Mouse (Mus musculus): ENCODE data around the gene Tbxas1.

Gene Tbxas1

DNA sequence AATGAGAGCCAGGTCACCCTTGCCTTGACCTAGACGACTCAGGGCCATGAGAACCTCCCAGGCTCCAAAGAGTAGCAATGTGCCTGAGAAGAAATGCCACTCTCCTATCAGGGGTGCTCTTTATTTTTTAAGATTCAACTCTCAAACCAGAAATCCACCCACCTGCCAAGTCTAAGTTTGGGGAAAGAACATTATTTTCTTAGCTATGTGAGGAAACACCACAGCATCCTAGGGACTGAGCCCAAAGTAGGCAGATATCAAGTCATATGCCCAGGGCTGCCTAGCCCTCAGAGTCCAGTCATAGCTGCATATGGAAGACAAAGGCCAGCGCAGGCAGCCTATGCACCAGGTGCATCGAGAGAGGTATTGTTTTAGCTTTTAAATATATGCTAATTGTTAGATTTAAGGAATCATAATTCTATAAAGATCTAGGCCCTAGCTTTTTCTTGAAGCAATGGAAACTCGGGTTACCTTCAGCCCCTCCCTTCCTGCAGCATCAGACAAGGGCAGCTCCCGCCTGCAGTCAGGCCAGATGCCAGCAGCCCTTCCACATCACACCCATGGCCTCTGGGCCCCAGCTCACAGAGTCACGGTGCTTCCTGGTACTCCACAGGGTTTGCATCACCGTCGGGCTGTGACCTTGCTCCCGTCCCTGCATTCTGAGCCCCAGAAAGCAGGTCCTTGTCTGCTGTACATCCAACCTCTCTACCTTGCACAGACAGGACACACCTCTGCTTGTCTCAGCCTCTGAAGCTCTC is 176.8 kb downstream of the Tbxas1 start:
- DNase-seq (ENCODE audit: low spot score in 2 of 2) = no peak

DNA sequence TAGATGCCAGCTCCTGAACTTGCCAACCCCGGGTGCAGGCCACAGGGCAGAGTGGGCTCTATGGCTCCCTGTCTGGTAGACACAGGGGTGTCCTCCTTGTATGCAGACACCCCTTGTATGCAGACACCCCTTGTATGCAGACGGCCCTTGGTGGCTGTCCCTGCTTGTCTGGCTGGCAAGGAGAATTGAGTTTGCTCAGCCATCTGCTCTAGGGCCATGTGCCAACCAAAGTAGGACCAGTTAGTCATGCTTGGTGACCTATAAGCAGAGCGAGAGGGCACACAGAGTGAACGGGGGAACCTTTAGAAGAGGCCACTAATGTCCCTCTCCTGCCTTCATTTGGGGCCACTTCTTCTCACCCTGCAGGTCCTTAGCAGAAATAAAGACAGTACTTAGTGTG is 177.4 kb downstream of the Tbxas1 start:
- no peak for DNase-seq (ENCODE audit: low spot score in 2 of 2)

DNA sequence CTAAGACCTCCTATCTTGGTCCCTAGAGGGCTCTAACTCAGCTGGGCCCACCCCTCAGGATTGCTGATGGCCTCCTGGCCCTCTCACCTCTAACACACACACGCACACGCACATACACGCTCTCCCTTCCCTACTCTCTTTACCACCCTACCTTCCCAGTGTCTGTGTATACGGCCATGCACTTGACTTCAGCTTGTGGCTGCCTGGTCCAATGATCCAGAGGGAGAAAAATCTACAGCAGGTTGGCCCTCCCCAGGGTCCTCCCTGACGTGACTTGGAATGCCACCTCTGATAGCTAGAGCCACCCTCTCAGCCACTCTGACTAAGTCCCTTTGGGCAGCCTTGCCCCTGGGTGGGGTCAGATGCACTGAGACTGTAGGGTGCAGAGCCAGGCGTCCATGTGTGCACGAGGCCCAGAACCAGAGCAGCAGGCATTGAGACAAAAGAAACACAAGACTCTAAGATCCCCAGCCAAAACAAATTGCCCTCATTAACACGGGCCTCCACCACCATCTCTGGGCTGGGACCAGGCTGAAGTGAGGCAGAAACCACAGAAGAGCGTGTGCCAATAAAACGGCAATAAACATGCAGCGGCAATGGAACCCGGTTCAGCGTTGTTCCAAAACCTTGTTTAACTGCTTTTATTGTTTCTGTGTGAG is 179.1 kb downstream of the Tbxas1 start:
- no peak for DNase-seq (ENCODE audit: low spot score in 2 of 2)

DNA sequence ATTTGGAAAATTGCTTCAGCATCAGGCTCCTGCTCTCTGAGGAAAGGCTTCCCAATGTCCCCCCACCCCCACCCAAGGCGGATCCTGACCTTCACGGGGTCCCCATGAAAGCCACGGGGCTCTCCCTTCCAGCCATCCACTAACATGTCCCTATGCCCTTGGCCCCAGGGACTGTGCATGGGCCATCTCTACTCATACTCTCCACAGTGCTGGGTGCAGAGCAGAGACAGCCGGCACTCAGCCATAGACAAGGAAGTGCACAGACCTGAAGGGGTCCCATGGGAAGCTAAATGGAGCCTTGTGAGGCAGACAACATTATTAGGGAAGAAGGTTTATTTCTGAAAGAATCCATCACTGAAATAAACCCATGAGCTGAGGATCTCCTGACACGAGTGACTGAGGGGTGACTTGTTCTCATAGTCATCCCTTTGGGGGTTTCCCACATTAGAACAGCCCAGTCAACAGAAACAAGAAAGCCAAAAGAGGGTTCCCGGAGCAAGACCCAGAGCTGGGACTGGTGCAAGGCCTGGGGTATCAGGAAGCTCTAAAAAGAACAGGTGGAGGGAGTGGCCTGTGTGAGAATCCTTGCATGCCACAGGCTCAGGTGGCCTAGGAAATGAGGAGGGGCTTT is 179.8 kb downstream of the Tbxas1 start:
- DNase-seq (ENCODE audit: low spot score in 2 of 2) = no peak

DNA sequence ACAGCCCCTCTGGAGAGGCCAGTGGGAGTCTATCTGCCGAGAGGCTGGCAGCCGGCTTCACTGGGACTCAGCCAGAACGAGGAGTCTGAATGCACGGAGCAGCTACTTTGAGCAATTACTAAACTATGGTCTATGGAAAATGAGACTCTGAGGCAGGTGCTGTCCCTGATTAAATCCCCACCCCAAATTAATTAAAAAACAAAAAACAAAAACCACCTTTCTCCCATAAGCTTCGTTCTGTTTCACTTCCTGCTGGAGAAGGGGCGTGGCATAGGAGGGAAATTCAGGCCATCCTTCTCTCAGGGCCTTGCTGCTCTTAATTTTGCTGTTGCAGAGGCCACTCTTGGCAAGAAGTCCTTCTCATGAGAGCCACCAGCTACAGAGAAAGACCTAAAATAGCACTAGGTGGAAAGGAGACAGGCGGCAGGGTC is 180.6 kb downstream of the Tbxas1 start:
- DNase-seq (ENCODE audit: low spot score in 2 of 2) = no peak

- no peak for DNase-seq (ENCODE audit: low spot score in 2 of 2)
These were observed 182.0 kb downstream of the Tbxas1 start for GRCm38 (mm10) chr6:39057161-39057560.

- no peak for DNase-seq (ENCODE audit: low spot score in 2 of 2)
These were observed 183.2 kb downstream of the Tbxas1 start for GRCm38 (mm10) chr6:39058389-39058788.

DNA sequence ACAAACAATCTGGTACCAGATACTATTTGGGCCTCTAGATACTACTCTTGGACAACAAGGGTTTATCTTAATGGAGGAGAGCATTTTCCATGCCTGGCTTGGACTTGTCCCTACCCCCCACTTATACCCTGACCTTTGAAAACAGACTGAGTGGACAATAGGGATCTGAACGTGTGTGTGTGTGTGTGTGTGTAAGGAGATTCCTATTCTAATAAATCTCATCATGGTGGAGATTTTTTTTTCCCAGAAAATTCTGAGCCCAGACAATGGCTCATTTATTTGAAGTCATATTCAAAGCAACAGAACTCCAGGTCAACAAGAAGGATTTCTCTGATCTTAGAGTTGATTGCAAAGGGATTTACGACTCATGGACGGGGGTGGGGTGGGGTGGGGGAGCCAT is 183.7 kb downstream of the Tbxas1 start:
- DNase-seq (ENCODE audit: low spot score in 2 of 2) = no peak

GRCm38 (mm10) chr6:39059547-39060497 is 184.6 kb downstream of the Tbxas1 start:
- DNase-seq (ENCODE audit: low spot score in 2 of 2) = no peak

DNA sequence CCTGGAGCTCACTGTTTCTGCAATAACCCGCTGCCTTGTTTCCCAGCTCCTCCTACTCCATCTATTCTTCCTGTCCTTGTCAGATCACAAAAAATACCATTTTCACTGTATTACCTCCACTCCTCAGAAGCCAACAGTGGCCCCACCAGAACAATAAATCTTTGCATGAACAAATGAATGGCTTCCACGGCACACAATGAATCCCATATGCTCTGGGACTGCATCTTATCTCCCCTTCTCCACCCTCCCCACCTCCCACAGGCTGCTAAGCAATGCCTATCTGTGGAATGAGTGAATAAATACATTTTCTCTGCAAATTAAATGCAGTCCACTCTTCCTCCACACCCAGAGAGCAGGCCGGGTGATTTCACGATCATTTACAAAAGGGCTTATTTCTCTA is 186.0 kb downstream of the Tbxas1 start:
- DNase-seq (ENCODE audit: low spot score in 2 of 2) = no peak

- DNase-seq (ENCODE audit: low spot score in 2 of 2) = no peak
These were observed 188.3 kb downstream of the Tbxas1 start for GRCm38 (mm10) chr6:39063541-39063940.

GRCm38 (mm10) chr6:39066935-39067578 is 191.9 kb downstream of the Tbxas1 start:
- peak; percentile 68 to 85 for DNase-seq (ENCODE audit: low spot score in 2 of 2)

DNA sequence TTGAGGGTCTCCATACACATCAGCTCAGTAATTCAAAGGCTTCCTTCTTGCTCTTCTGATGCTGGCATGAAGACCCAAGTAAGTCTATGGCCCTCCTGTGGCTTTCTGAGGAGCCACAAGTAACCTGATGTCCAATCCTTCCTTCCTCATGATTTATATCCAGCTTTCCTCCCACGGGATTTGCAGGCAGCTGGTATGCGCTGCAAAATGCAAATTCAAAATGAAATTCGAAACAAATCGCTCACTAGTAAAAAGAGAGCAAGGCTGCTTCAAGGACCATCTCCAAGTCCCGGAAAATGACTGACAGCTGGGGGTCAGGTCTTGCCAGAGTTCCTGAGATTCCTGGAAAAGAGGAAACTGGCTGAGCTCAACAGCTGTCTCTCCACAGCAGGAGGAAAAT is 197.5 kb downstream of the Tbxas1 start:
- no peak for DNase-seq (ENCODE audit: low spot score in 2 of 2)

DNA sequence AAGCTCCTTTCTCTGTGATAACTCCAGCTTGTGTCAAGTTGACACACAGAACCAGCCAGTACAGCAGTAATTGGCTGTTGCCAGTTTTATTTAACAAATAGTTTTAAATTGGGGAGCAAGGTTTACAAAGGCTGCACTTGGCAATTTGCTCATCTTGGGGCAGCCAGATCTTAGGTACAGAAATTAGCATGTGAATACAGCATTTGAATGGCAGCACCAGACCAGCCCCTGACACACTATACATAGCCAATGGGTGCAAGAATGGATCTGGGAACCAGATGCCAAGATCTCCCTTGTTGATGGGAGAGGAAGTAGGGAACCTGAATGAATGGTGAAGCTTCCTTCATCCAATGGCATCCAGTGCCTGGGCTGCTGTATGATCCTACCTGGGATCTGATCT is 199.0 kb downstream of the Tbxas1 start:
- DNase-seq (ENCODE audit: low spot score in 2 of 2) = no peak

GRCm38 (mm10) chr6:39076498-39076897 is 201.3 kb downstream of the Tbxas1 start:
- no peak for DNase-seq (ENCODE audit: low spot score in 2 of 2)

DNA sequence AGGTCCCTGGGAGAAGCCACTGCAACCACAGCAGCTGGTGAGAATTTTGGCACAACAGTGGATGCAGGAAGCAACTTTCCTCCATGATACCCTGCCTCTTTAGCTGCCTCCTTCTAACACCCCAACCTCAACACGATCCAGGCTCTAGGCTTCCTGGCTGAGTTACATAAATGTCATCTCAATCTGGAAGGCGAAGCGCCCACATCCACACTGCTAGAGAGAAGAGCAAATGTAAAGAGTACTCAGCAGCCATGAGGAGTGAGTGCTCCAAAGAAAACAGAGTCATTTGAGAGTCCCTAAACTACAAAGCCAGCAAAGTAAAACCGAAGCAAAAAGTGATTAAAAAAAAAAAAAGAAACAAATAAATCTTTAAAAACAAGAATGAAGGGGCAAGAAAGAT is 229.4 kb downstream of the Tbxas1 start:
- no peak for DNase-seq (ENCODE audit: low spot score in 2 of 2)

- DNase-seq (ENCODE audit: low spot score in 2 of 2) = no peak
These were observed 231.6 kb downstream of the Tbxas1 start for GRCm38 (mm10) chr6:39106812-39107211.

- DNase-seq (ENCODE audit: low spot score in 2 of 2) = no peak
These were observed 237.5 kb downstream of the Tbxas1 start for GRCm38 (mm10) chr6:39112701-39113100.

- DNase-seq (ENCODE audit: low spot score in 2 of 2) = no peak
These were observed 237.9 kb downstream of the Tbxas1 start for GRCm38 (mm10) chr6:39113141-39113540.

- no peak for DNase-seq (ENCODE audit: low spot score in 2 of 2)
These were observed 240.2 kb downstream of the Tbxas1 start for GRCm38 (mm10) chr6:39115438-39115837.
